Mouse (Mus musculus) heart, adult 8-10 months (tissue): Measurements from ENCODE around the gene Scyl1. TPM values are rescaled to one million over a fixed set of nuclear protein-coding genes. Genes with fewer than 3 reads are reported as not detected.
A peak's percentile ranks its signal among the peaks of the same experiment; 100 is the strongest.
"Not testable (repeated sequence)": the region's sequence is repeated elsewhere in the genome, so short reads cannot be mapped to it uniquely, and the experiment has no call there.

Source experiments
- DNase-seq: peaks from one replicate; pipeline ENCODE4 v3.0.0; 2022; ENCODE audit warnings: low spot score
- total RNA-seq, 4 experiments: library from RNA; stranded (reverse); gene quantifications; 2 replicates each; pipeline ENCODE4 v1.2.4; 2022

The Scyl1 gene
- total RNA-seq, 4 experiments from 2014 or later: 63.3 to 70.6 (median 67.2) TPM

- peak; percentile 99 for DNase-seq
Measured at GRCm38 (mm10) chr19:5803041-5803880, 32.0 kb upstream of the Scyl1 start.

- DNase-seq: no peak
Measured at GRCm38 (mm10) chr19:5802787-5803040, 31.5 kb upstream of the Scyl1 start.

- peak; percentile 98 for DNase-seq
Measured at GRCm38 (mm10) chr19:5802011-5802786, 31.0 kb upstream of the Scyl1 start.

GRCm38 (mm10) chr19:5801432-5801964 lies 30.3 kb upstream of the Scyl1 start:
- DNase-seq: no peak

GRCm38 (mm10) chr19:5800632-5801431 lies 29.6 kb upstream of the Scyl1 start:
- DNase-seq: no peak

- no peak for DNase-seq
Measured at GRCm38 (mm10) chr19:5800350-5800631, 29.1 kb upstream of the Scyl1 start.

GRCm38 (mm10) chr19:5799566-5800349 lies 28.5 kb upstream of the Scyl1 start:
- no peak for DNase-seq

- no peak for DNase-seq
Measured at GRCm38 (mm10) chr19:5798700-5799479, 27.7 kb upstream of the Scyl1 start.

GRCm38 (mm10) chr19:5797381-5798111 lies 26.3 kb upstream of the Scyl1 start:
- no peak for DNase-seq

GRCm38 (mm10) chr19:5796573-5797111 lies 25.4 kb upstream of the Scyl1 start:
- no peak for DNase-seq

GRCm38 (mm10) chr19:5795668-5796572 lies 24.7 kb upstream of the Scyl1 start:
- DNase-seq: no peak

- no peak for DNase-seq
Measured at GRCm38 (mm10) chr19:5794771-5795576, 23.8 kb upstream of the Scyl1 start.

- not testable (repeated sequence) for DNase-seq
Measured at GRCm38 (mm10) chr19:5793917-5794770, 22.9 kb upstream of the Scyl1 start.

- DNase-seq: no peak
Measured at GRCm38 (mm10) chr19:5793116-5793515, 21.9 kb upstream of the Scyl1 start.

GRCm38 (mm10) chr19:5791329-5791728 lies 20.1 kb upstream of the Scyl1 start:
- no peak for DNase-seq

GRCm38 (mm10) chr19:5789066-5789465 lies 17.8 kb upstream of the Scyl1 start:
- no peak for DNase-seq

- no peak for DNase-seq
Measured at GRCm38 (mm10) chr19:5788620-5789019, 17.4 kb upstream of the Scyl1 start.
